Mouse (Mus musculus) right cerebral cortex, postnatal 36 days (tissue): ENCODE data around the gene Zfp654.
"Not testable (repeated sequence)": the region's sequence is repeated elsewhere in the genome, so short reads cannot be mapped to it uniquely, and the experiment has no call there.

Experiments used
- DNase-seq, 2 experiments: peaks; one replicate each; pipeline ENCODE4 v3.0.0; 2022; ENCODE audit warnings: low spot score in 2 of 2, mixed read lengths in 1 of 2

Gene Zfp654

DNA sequence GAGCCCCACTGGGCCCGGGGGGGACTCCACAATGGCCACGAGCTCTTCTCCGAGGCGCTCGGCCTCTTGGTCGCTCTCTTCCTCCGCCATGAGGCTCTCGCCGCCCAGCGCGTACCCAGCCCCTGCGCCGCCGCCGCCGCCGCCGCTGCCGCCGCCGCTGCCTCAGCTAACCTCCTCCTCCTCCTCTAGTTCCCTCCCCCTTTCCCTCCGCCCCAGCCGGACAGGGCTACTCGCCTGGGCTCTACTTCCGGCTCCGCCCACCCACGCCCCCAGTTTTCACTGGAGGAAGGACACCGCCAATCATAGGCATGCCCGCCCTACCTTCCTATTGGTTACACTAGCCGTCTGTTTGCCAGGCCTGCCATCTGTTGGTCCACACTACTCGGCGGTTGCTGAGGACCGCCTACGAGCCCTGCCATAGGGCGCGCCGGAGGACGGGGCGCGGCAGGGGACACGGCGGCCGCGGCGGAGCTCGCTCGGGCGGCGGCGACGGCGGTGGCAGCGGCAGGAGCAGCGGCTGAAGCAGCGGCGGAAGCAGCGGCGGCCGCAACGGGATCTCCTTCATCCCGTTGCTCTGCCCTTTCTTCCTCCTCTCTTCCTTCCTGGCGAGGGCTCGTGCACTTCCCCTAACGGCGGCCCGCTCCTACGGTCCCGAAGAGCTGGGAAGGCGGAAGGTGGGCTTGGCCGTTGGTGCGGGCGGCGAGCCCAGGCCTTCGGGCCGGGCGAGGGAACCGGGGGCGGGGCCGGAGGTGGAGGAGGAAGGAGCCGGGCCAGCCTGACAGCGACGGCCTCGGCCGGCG is at the start of gene Zfp654, which contains the start of gene Cggbp1:
Zfp654 (minus strand) TSS at position 90 of the 800 bp plus-strand sequence.
Cggbp1 (plus strand) TSS at position 434 of the 800 bp plus-strand sequence.
- peak; percentile 100 for DNase-seq

DNA sequence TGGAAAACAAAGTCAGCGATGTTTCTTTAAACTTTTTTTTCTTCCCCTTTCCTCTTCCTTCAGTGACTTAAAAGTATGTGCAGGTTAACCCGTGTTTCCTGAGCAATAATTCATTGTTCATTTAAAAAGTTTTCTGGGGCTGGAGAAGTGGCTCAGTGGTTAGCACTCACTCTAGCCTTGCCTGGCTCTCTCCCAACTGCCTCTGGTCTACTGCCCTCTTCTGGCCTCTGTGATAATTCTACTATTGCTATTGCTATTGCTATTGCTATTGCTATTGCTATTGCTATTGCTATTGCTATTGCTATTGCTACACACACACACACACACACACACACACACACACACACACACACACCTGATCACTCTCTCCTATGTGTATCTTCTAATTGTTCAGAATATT is 47.6 kb upstream of the Zfp654 start:
- DNase-seq = no peak

DNA sequence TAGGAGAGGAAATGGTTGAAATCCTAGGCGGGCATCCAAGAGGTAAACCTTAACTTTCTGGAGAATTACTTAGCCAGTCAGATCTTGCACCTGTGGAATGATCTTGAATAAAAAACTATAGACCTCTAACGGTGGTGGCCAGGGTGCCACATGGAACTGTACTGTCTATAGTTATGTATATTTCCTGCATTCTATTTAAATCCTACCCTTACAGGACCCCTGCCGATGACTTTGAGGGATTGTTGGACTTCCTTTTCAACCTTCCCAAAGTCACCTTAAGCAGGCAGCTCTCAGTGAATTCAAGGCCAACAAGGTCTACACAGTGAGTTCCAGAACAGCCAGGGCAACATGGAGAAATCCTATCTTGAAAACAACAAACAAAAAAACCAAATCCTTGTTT is 38.0 kb upstream of the Zfp654 start:
- DNase-seq = no peak

DNA sequence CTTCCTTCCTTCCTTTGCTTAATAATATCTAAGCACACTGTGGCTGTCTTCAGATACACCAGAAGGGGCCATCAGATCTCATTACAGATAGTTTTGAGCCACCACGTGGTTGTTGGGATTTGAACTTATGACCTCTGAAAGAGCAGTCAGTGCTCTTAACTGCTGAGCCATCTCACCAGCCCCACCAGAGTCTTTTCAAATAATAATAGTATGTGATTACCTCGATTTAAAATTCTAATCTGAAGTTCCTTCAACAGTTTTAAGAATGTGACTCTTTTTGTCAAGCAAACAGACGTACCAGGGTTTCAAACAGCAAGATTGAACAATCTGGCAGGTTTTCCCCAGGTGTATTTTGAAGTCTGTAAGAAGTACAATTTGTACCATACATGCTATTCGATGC is 34.1 kb upstream of the Zfp654 start:
- no peak for DNase-seq

DNA sequence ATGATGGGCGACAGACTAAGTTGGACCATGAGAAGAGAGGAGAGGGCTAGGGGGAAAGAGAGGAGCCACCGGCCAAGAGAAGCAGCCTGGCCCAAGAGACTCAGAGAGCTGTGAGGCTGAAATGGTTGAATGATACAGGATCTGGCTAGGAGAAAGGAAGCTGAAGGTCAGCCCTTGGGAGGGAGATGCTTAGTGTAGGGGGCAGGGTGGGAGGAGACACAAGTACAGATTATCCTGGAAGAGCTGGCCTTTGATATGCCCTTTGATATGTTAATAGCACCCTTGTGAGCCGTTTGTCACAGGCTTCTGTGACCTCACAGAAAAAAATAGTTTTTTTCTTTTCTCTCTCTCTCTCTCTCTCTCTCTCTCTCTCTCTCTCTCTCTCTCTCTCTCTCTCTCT is 33.7 kb upstream of the Zfp654 start:
- no peak for DNase-seq

DNA sequence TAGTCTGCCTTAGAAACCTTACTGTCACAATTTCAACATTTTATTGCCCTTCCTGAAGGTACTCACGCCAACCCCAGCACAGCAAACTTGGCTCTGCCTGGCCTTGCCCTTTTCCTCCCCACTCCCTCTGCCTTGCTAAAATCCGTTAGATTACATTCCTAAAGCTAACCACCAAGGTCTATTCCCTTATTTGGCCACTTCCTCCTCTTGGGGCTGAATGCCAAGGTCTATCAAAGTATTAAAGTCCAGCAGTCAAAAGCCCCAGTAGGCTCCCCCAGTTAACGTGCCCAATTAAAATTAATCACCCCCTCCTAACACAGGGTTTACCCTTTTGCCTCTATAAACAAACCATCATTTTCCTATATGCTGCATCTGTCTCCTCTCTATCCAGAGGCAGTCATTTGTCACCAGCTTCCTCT is 33.0 kb upstream of the Zfp654 start:
- DNase-seq = no peak

DNA sequence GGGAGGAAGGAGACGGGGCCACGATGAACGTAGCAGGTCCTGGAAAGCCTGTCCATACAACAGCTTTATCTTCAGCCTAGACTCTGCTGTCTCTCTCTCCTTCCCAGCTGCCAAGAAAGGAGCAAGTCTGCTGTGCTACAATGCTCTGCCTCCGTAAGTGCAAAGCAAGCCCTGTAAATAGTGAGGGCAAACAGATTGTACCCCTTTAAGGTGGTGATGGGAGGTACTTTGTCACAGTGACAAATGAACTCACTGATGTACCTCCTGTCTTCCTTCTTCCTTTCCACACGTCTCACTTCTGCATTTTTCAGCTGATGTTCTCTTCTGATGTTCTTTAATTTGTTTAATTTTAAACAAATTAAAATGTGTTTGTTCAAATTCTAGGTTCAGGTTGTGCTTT is 32.4 kb upstream of the Zfp654 start:
- DNase-seq = no peak

DNA sequence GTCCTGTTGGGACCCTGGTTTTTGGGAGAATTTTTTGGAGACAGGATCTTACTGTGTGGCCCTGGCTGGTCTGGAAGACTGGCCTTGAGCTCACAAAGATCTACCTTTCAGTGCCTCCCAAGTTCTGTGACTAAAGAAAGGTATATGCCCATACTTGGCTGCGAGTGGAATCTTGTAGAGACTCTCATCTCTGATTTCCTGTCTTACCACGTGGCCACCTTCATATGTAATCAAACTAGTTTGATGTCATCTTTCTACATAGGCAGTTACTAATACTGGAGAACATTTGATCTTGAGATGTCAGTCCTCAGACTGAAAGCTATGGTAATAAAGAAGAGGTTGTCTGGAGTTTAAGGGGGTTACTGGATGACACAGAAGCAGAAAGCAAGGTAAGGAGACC is 30.0 kb upstream of the Zfp654 start:
- no peak for DNase-seq

DNA sequence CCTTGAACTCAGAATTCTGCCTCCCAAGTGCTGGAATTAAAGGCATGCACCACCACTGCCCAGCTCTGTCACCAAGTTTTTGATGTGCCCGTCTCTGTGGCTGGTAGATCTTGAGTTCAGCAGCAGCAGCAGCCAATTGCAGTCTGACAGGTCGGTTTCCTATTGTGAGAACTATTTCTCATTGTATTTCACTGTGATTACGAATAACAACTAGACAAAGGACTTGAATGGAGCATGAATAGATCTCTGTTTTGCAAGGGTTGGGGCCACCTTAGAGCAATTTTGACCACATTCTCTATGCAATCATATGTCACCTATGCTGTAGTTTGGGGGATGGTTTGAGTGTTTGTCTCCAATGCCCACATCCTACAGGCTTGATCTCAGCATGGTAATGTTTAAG is 29.5 kb upstream of the Zfp654 start:
- DNase-seq = no peak

DNA sequence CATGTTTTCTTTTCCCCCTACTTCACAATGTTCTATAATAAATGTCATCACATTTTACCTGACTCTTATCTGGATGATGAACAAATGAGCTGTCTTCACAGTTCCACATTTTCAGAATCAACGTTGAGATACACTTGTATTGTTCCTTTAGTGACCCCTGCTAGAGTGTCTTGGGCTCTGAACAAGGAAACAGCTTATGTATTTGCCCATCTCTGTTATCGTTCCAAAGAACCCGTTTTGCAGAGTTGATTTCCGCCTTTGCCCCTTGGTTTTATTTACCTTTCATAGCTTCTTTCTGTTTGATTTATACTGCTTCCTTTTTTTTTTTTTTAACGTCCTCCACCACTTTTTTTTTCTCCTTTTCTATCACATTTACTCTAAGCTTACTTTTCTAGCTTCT is 28.3 kb upstream of the Zfp654 start:
- no peak for DNase-seq

DNA sequence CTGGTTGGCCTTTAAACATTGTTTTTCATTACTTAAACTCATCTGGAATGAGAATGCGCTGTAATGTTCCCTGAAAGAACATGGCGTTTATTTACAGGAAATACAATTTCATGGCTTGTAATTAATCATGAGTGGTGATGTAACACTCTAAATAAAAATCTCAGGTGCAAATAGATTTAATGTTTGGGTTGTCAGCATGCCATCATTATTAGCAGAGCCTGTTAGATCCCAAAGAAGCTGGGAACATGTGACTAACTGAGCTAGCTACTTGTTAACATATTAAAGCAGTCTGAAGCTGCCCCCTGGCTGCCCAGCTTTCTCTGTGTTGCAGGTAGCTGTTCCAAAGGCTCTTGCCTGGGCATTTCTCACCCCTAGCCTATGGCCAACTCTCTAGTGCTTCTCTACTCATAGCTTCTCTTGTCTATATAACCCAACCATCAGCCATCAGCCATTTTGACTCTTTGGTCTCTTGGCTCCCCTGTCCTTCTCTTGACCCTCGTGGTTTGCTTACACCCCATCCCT is 27.2 kb upstream of the Zfp654 start:
- no peak for DNase-seq

DNA sequence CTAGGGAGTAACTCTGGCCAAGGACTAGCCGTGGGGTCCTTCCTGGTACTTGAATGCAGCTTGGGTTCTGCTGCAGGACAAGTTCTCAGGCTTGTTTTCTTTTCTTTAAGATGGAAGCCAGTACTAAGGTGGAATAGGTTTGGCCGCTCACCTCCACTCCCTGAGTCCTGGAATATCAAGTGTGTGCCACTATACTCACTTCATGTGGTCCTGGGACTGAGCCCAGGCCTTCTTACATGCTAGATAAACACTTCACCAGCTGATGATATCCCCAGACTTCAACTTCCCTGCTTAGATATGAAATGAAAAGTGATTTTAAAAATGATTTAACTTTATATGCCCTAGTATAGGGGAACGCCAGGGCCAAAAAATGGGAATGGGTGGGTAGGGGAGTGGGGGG is 25.9 kb upstream of the Zfp654 start:
- no peak for DNase-seq

DNA sequence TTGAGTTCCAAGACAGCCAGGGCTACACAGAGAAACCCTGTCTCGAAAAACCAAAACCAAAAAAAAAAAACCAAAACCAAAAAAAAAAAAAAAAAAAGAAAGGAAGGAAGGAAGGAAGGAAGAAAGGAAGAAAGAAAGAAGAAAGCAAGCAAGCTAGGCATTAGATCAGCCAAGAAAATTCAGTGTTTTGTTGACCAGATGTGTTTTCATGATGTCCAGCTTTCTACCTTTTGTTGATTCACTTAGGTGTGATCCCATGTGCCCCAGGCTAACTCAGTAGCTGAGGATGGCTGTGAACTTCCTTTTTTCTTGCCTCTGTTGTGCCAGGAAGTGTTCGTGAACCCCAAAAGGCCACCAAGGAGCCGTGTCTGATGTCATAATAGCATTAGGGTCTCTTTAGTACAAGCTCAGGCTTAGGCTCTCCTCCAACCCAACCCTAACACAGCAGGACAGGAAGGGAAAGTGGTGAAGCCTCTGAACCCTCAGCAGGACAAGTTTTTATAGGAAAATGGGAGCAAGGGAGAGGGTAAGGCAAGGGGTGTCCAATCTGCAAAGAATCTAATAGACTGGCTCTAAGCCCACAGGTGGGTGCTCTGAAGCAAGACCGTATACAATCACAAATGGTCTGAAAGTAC is 25.3 kb upstream of the Zfp654 start:
- no peak for DNase-seq

DNA sequence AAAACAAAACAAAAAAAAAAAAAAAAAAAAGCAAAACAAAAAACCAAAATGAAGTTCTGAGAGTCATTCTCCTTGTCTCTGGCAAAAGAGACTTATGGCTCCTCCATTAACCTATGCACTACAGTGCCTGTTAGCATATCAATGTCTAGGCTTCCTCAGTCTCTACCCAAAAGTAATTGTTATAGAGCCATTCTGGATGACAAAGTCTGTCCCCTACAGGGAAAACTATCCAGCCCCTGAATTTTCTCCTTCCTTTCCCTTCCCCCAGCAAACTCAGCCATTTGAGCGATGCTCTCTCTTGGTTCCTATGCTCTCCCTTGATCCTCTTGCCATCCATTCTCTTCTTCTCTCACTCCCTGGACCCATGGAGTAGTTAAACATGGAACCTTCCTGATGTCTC is 24.4 kb upstream of the Zfp654 start:
- DNase-seq = no peak

DNA sequence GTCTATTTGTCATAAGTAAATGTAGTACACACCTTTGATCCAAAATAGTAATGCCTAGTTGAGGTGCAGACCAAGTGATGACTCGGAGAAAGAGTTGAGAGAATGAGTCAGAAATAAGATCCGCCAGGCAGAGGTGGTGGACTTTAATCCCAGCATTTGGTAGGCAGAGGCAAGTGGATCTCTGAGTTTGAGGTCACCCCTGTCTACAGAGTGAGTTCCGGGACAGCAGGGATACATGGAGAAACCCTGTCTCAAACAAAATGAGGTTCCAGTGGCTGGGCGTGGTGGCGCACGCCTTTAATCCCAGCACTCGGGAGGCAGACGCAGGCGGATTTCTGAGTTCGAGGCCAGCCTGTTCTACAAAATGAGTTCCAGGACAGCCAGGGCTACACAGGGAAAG is 23.9 kb upstream of the Zfp654 start:
- no peak for DNase-seq

DNA sequence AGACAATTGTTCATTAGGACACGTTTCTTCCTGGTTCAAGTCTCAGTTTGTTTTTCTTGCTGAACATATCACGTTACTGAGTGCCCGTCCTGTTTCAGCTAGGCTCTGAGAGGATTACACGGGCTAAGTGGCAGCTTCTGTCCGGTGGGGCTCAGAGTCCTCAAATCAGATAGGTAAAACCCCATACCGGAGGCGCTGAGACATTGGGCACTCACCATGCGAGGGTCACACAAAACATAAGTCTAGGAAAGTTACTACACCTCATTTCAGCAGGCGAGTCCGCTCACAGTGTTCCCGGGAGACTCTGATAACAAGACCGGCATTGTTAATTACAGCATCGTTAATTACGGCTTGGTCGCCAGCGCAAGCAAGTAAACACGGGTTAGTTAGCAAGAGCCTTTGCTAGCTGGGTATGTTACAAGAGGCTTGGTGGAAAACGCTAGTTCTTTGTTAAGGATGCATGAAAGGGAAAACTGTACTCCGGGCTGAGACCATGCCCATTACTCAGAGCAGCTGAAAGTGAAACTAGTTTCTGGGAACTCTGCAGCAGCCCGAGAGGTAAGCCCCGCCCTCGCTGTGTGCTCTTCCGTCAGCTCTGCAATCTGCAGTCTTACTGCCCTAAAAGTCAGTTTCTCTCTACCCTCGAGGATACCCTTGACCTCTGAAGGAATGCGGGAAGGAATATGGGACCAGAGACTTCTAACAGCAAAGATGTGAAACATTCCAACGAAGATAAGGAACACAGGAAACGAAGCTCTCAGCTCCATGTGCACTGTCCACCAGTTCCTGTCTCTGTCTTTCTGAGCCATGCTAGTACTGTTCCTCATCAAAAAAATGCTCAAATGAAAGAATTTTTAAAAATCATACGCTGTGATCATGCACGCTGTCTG is 22.2 kb upstream of the Zfp654 start:
- peak; percentile 6 to 8 for DNase-seq

DNA sequence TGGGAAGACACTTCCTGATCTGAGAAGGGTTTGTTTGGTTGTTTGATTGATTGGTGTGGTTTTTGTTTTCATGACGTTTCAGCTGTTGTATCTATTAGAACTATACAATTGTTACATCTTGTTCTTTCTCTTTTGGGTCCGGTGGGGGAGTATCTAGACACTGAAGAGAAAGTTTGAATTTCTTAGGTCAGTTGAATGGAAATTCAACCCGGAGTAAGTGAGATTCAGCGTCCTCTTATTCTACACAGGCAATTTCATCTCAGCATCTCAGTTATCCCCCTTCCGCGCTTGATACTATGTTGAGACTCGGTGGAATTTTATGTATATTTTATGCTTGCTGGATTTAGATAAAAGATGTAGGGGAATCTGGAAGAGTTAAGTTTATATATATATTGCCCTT is 21.4 kb upstream of the Zfp654 start:
- no peak for DNase-seq

DNA sequence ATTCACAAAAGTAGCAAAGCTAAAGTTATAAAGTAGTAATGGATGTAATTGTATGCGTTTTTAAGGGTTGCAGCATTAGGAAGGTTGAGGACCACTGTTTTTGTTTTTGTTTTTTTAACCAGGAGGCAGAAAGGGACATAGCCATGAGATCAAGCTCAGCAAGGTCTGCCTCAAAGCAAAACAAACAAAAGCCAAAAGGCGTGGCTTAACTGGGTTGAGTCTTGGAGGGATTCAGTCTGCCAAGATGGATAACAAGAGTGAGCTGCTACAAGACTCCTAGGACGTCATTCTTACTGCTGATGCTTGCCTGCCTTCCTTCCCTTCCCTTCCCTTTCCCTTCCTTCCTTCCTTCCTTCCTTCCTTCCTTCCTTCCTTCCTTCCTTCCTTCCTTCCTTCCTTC is 20.8 kb upstream of the Zfp654 start:
- no peak for DNase-seq

DNA sequence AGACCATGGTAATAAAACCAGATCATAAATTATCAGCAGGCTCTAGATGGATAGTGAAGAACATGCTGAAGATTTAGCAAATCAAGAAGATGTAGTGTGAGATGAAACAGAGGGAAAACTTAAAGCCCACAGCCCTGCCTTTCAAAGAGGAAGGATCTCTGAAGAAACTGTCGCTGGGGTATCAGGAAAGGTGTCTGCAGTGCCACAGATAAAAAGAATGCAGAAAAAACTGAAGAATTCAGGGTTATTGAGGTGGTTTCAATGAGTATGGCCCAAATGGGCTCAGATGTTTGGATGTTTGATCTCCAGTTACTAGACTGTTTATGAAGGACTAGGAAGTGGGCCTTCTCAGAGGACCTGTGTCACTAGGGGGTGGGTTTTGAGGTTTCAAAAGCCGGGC is 18.2 kb upstream of the Zfp654 start:
- no peak for DNase-seq

DNA sequence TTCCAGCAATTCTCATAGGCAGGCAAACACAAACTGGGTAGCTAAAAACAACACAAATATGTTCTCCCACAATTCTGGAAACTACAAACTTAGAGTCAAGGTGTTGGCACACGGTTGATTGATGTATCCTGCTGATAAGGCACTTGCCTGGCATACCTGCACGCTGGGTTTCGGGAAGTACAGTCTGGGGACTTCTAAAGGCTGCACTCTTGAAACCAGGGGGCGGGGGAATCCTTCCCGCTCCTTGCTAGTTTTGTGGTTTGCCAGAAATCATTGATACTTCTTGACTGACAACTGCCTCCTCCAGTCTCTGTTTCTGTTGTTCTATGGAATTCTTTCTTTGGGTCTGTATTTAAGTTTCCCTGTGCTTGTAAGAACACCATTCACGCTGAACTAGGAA is 17.2 kb upstream of the Zfp654 start:
- no peak for DNase-seq

DNA sequence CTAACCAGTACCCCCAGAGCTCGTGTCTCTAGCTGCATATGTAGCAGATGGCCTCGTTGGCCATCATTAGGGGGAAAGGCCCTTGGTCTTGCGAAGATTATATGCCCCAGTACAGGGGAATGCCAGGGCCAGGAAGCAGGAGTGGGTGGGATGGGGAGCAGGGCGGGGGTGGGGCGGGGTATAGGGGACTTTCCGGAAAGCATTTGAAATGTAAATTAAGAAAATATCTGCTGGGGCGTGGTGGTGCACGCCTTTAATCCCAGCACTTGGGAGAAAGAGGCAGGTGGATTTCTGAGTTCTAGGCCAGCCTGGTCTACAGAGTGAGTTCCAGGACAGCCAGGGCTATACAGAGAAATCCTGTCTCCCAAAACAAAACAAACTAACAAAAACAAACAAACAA is 14.4 kb upstream of the Zfp654 start:
- DNase-seq = not testable (repeated sequence)

DNA sequence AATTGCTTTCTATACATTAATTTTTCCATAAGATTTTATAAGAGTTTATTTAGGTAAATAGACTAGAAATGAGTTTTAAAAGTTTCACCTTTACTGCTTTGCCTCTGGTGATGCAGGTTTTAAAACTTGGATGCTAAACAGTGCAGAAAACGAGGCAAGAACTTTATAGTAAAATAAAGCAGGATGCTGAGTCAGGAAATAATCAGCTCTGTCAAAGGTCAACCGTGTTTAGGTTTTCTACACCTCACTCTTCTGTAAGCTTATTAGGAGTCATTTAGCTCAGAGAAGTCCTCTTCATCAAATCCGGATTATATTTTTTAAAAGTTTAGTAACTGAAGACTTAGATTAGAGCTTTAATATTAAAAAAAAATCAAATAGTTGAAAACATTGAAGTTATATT is 5.5 kb upstream of the Zfp654 start:
- DNase-seq = no peak
